Mouse (Mus musculus) CH12.LX (cell line): ENCODE measurements at regions not wholly inside any gene's neighbourhood (a gene's known extent, or its start where the extent isn't known, plus 50 kb on each side); places are given as distances from the start of the nearest gene placed in this dataset.
"Not testable (repeated sequence)": the region's sequence is repeated elsewhere in the genome, so short reads cannot be mapped to it uniquely, and the experiment has no call there.

Source experiments
- DNase-seq: peaks from one replicate; pipeline ENCODE4 v3.0.0-alpha.2; 2013; ENCODE audit errors: extremely low read depth
- H3K27ac ChIP-seq: 2 replicates; pipeline ENCODE4 v1.5.1; 2012; ENCODE audit warnings: low read depth, mild to moderate bottlenecking, control low read depth, moderate library complexity; ENCODE audit not compliant: insufficient read depth
- H3K27me3 ChIP-seq: replicated peaks from 2 replicates; pipeline ENCODE3; 2012; ENCODE audit warnings: inconsistent platforms
- H3K36me3 ChIP-seq, 2 experiments: replicated peaks in 1 of 2; 2 replicates each; pipeline versions ENCODE3 to v1.6.1; 2012; ENCODE audit warnings: inconsistent platforms in 1 of 2, low read length in 1 of 2, mild to moderate bottlenecking in 1 of 2, mixed read lengths in 1 of 2, moderate library complexity in 1 of 2; ENCODE audit not compliant: control insufficient read depth in 1 of 2, insufficient read depth in 1 of 2
- H3K4me1 ChIP-seq, 2 experiments: 2 replicates each; pipeline ENCODE4 v1.6.1; 2012; ENCODE audit warnings: inconsistent platforms in 1 of 2, moderate library complexity in 1 of 2; ENCODE audit not compliant: insufficient read depth in 2 of 2, control insufficient read depth in 1 of 2
- H3K4me2 ChIP-seq: 2 replicates; pipeline ENCODE4 v1.6.1; 2012; ENCODE audit warnings: low read depth, mild to moderate bottlenecking, control low read depth; ENCODE audit not compliant: poor library complexity, insufficient read depth, severe bottlenecking
- H3K4me3 ChIP-seq, 3 experiments: fragments of 150-350 bp in 1 of 3; sonication (generic) in 1 of 3; replicated peaks in 1 of 3; 2 replicates each; pipeline versions ENCODE3 to v1.5.1; 2011 to 2012; ENCODE audit warnings: low read depth in 2 of 3, low read length in 2 of 3, mild to moderate bottlenecking in 2 of 3, moderate library complexity in 2 of 3, control low read depth in 1 of 3, improper control_type of control experiment in 1 of 3, inconsistent platforms in 1 of 3, mixed read lengths in 1 of 3; ENCODE audit not compliant: poor library complexity in 1 of 3
- H3K79me2 ChIP-seq: replicated peaks from 2 replicates; pipeline ENCODE4 v1.6.1; 2012; ENCODE audit warnings: mild to moderate bottlenecking, moderate library complexity; ENCODE audit not compliant: control insufficient read depth, poor library complexity, insufficient read depth, severe bottlenecking; ENCODE audit errors: extremely low read depth
- H3K9ac ChIP-seq: 2 replicates; pipeline ENCODE4 v1.6.1; 2012; ENCODE audit warnings: low read depth, mild to moderate bottlenecking, control low read depth, moderate library complexity; ENCODE audit not compliant: insufficient read depth
- H3K9me3 ChIP-seq: replicated peaks from 2 replicates; pipeline ENCODE3; 2012; ENCODE audit warnings: low read length, inconsistent platforms, mixed read lengths
- BHLHE40 ChIP-seq: IDR thresholded peaks from 2 replicates; pipeline ENCODE4 v1.6.1; 2011; ENCODE audit warnings: mild to moderate bottlenecking, low read depth, low read length, improper control_type of control experiment
- CHD1 ChIP-seq: IDR thresholded peaks from 2 replicates; pipeline ENCODE4 v1.6.1; 2012; ENCODE audit warnings: low read depth, low read length, improper control_type of control experiment, inconsistent platforms
- CHD2 ChIP-seq: IDR thresholded peaks from 2 replicates; pipeline ENCODE4 v1.6.1; 2011; ENCODE audit warnings: low read length, improper control_type of control experiment
- CTCF ChIP-seq, 2 experiments: IDR thresholded peaks in 1 of 2; conservative IDR thresholded peaks in 1 of 2; 2 replicates each; pipeline ENCODE4 v1.5.1; 2011 to 2012; ENCODE audit warnings: low read depth in 2 of 2, low read length in 2 of 2, improper control_type of control experiment in 1 of 2, inconsistent platforms in 1 of 2, mild to moderate bottlenecking in 1 of 2, moderate library complexity in 1 of 2
- E2F4 ChIP-seq: IDR thresholded peaks from 2 replicates; pipeline ENCODE4 v1.6.1; 2011; ENCODE audit warnings: low read depth, low read length, improper control_type of control experiment; ENCODE audit not compliant: insufficient replicate concordance
- EP300 ChIP-seq: IDR thresholded peaks from 2 replicates; pipeline ENCODE4 v1.6.1; 2011; ENCODE audit warnings: low read length, improper control_type of control experiment
- ETS1 ChIP-seq: conservative IDR thresholded peaks from 2 replicates; pipeline ENCODE4 v1.6.1; 2012; ENCODE audit warnings: low read depth, mild to moderate bottlenecking, inconsistent platforms, low read length, improper control_type of control experiment, moderate library complexity
- GABPA ChIP-seq: IDR thresholded peaks from 2 replicates; pipeline ENCODE4 v1.6.1; 2012; ENCODE audit warnings: low read depth, low read length, improper control_type of control experiment, inconsistent platforms; ENCODE audit not compliant: insufficient replicate concordance
- IRF4 ChIP-seq: IDR thresholded peaks from 2 replicates; pipeline ENCODE4 v1.6.1; 2014; ENCODE audit warnings: low read depth, mild to moderate bottlenecking, inconsistent platforms, low read length, improper control_type of control experiment
- JUND ChIP-seq: conservative IDR thresholded peaks from 2 replicates; pipeline ENCODE4 v1.6.1; 2011; ENCODE audit warnings: low read depth, low read length, improper control_type of control experiment
- MAX ChIP-seq: IDR thresholded peaks from 2 replicates; pipeline ENCODE4 v1.6.1; 2011; ENCODE audit warnings: low read length, improper control_type of control experiment
- MAZ ChIP-seq: IDR thresholded peaks from 2 replicates; pipeline ENCODE4 v1.6.1; 2012; ENCODE audit warnings: low read depth, mild to moderate bottlenecking, inconsistent platforms, low read length, improper control_type of control experiment, moderate library complexity
- MEF2A ChIP-seq: IDR thresholded peaks from 2 replicates; pipeline ENCODE4 v1.6.1; 2014; ENCODE audit warnings: low read depth, mild to moderate bottlenecking, inconsistent platforms, low read length, improper control_type of control experiment, borderline replicate concordance
- NELFE ChIP-seq: IDR thresholded peaks from 2 replicates; pipeline ENCODE4 v1.6.1; 2011; ENCODE audit warnings: low read depth, low read length, improper control_type of control experiment
- NRF1 ChIP-seq: IDR thresholded peaks from 2 replicates; pipeline ENCODE4 v1.6.1; 2014; ENCODE audit warnings: low read depth, mild to moderate bottlenecking, inconsistent platforms, low read length, improper control_type of control experiment, moderate library complexity
- POLR2A ChIP-seq: IDR thresholded peaks from 2 replicates; pipeline ENCODE4 v1.6.1; 2011; ENCODE audit warnings: low read depth, mild to moderate bottlenecking, improper control_type of control experiment, low read length
- TBP ChIP-seq: conservative IDR thresholded peaks from 2 replicates; pipeline ENCODE4 v1.6.1; 2011; ENCODE audit warnings: low read depth, low read length, improper control_type of control experiment
- USF1 ChIP-seq: IDR thresholded peaks from 2 replicates; pipeline ENCODE4 v1.6.1; 2014; ENCODE audit warnings: low read depth, mild to moderate bottlenecking, inconsistent platforms, low read length, improper control_type of control experiment
- USF2 ChIP-seq: conservative IDR thresholded peaks from 2 replicates; pipeline ENCODE4 v1.6.1; 2011; ENCODE audit warnings: low read depth, low read length, improper control_type of control experiment
- ZMIZ1 ChIP-seq: IDR thresholded peaks from 2 replicates; pipeline ENCODE4 v1.6.1; 2012; ENCODE audit warnings: low read depth, mild to moderate bottlenecking, inconsistent platforms, low read length, improper control_type of control experiment
- ZNF384 ChIP-seq: IDR thresholded peaks from 2 replicates; pipeline ENCODE4 v1.6.1; 2012; ENCODE audit warnings: low read depth, low read length, improper control_type of control experiment, inconsistent platforms
- dilution Hi-C: fragments of 300-500 bp; cut with MboI; formaldehyde crosslinking; loops from 2 replicates; pipeline ENCODE4 v1.14.3; 2020; ENCODE audit warnings: low sequenced_read_pairs; ENCODE audit not compliant: extremely low pct_unique_long_range_greater_than_20kb, extremely low pct_ligation_motif_present
- in situ Hi-C: fragments of 300-500 bp; cut with MboI; formaldehyde crosslinking; loops from 3 replicates; pipeline ENCODE4 v1.14.3; 2019; ENCODE audit warnings: low sequenced_read_pairs, low pct_ligation_motif_present, low pct_unique_long_range_greater_than_20kb, mixed read lengths

- in situ Hi-C loops (no loop called here), dilution Hi-C loops (no loop called here)
- DNase-seq: peak; percentile 84
- no peaks in the 10 kb centered on the region for H3K36me3 ChIP-seq
- H3K79me2 ChIP-seq: no peaks in the 10 kb centered on the region
- H3K4me2 ChIP-seq: peak overlapping the region; percentile 47
- no peaks in the 10 kb centered on the region for H3K27me3 ChIP-seq
- no peaks in the 10 kb centered on the region for H3K9me3 ChIP-seq
- peaks cover 4 to 28% of the 10 kb centered on the region in 2 experiments; a peak in 3 of 4 replicates for H3K4me1 ChIP-seq
- H3K27ac ChIP-seq: no peak overlapping the region
- no peak overlapping the region for H3K4me3 ChIP-seq
- TF ChIP-seq IRF4 (peak; percentile 71), ZMIZ1 (no peak), ETS1 (0 out of 2 replicates have a peak, but pooled peaks have one; percentile 16), BHLHE40 (peak; percentile 43; the same call in 1 of the 2 replicates), MEF2A (peak; percentile 51; the same call in 1 of the 2 replicates), USF1 (no peak), MAZ (0 out of 2 replicates have a peak, but pooled peaks have one; percentile 16), EP300 (peak; percentile 44), CTCF (conservative IDR thresholded peaks at IDR 0.05 in 1 of 2, IDR thresholded peaks at IDR 0.05 in 1 of 2; ENCODE audit: low read depth in 2 of 2, low read length in 2 of 2) (no peak)
- no peak overlapping the region for H3K9ac ChIP-seq
These were observed 256.1 kb downstream of the Prex1 start for GRCm38 (mm10) chr2:166457381-166458172.

- DNase-seq, H3K79me2 ChIP-seq, H3K27ac ChIP-seq, H3K9ac ChIP-seq, H3K4me2 ChIP-seq, H3K4me3 ChIP-seq, H3K9me3 ChIP-seq, in situ Hi-C loops, H3K27me3 ChIP-seq, dilution Hi-C loops, H3K36me3 ChIP-seq: not testable (repeated sequence)
- H3K4me1 ChIP-seq: peaks cover under 1 to 28% of the 10 kb centered on the region in 2 experiments; a peak in 3 of 4 replicates
These were observed 259.3 kb downstream of the Prex1 start for GRCm38 (mm10) chr2:166454160-166454888.

DNA sequence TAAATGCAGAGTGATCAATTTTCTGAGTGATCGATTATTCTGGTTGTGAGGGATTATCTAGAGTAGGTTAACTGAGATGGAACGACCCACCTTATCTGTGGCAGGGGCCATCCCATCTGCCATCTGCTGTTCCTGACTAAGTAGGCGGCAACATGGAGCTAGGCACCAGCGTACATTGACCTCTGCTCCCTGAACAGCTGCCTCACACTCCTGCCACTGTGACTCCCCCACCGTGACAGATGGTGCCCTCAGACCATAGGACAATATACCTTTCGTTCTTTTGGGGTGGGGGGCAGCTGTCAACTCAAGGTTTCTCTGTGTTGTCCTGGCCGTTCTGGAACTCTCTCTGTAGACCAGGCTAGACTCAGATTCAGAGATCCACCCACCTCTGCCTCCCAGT, 262.7 kb downstream of the Prex1 start:
- dilution Hi-C loops: no loop called here
- TF ChIP-seq NELFE: no peak
- no peak for TF ChIP-seq CHD1
- TF ChIP-seq TBP: no peak
- TF ChIP-seq BHLHE40: no peak
- no peak for TF ChIP-seq NRF1
- no peak for TF ChIP-seq ETS1
- TF ChIP-seq CTCF (conservative IDR thresholded peaks at IDR 0.05 in 1 of 2, IDR thresholded peaks at IDR 0.05 in 1 of 2; ENCODE audit: low read depth in 2 of 2, low read length in 2 of 2): no peak
- TF ChIP-seq JUND: no peak
- TF ChIP-seq ZNF384: no peak
- TF ChIP-seq USF2: no peak
- TF ChIP-seq GABPA: no peak
- TF ChIP-seq POLR2A: no peak
- no peak for TF ChIP-seq E2F4
- TF ChIP-seq MAX: no peak
- no peak for TF ChIP-seq MEF2A
- no peak for TF ChIP-seq CHD2
- Histone ChIP-seq H3K4me2 (no peak overlapping the region), H3K27ac (no peak overlapping the region), H3K36me3 (no peaks in the 10 kb centered on the region), H3K4me1 (peaks cover 12 to 28% of the 10 kb centered on the region in 2 experiments), H3K4me3 (no peak overlapping the region), H3K9ac (no peak overlapping the region), H3K27me3 (no peaks in the 10 kb centered on the region), H3K79me2 (no peaks in the 10 kb centered on the region; the same call in 1 of the 2 replicates), H3K9me3 (no peaks in the 10 kb centered on the region)
- in situ Hi-C loops: no loop called here
- DNase-seq: no peak
